Mouse (Mus musculus): ENCODE data around the gene Gpd1. TPM values are rescaled to one million over a fixed set of nuclear protein-coding genes. Genes with fewer than 3 reads are reported as not detected.

The Gpd1 gene
- total RNA-seq (2014; rRNA removed) (6.0 and 6.1 TPM in 2 replicates), polyA plus RNA-seq (2015; fragmentation: Nextera tagmentation; extraction: Ambion mirVana) (3.9 and 4.3 TPM in 2 replicates)

- Histone ChIP-seq H3K36me3 (ENCODE audit: insufficient read depth) (peaks cover 32% of the 10 kb centered on the region), H3K27ac (ENCODE audit: low read depth, low read length) (peak within 1 kb of the TSS; percentile 74), H3K9me3 (ENCODE audit: low read length) (no peaks in the 10 kb centered on the region), H3K4me3 (ENCODE audit: low read depth, low read length) (no peak within 1 kb of the TSS), H3K4me1 (ENCODE audit: insufficient read depth) (no peaks in the 10 kb centered on the region; the same call in 1 of the 2 replicates), H3K27me3 (ENCODE audit: insufficient read depth, low read length) (no peaks in the 10 kb centered on the region), H3K9ac (no peak within 1 kb of the TSS), H3K4me2 (ENCODE audit: low read depth) (no peak within 1 kb of the TSS)
- DNase-seq, result peak; percentile 51
- no peak for TF ChIP-seq CTCF (IDR thresholded peaks at IDR 0.05; ENCODE audit: low read depth)
- 52% methylated on average over 26 of the region's 26 CpGs for WGBS
- ATAC-seq, result 0 out of 2 replicates have a peak, but pooled peaks have one; percentile 10
These were observed at the start of gene Gpd1 for GRCm38 (mm10) chr15:99717386-99718334. Gene Gpd1 (plus strand): TSS chr15:99717515.

- peaks cover under 1% of the 10 kb centered on the region; the same call in 1 of the 2 replicates for H3K36me3 ChIP-seq (ENCODE audit: insufficient read depth)
- ATAC-seq, result no peak
- DNase-seq, result no peak
- peak; percentile 23 for TF ChIP-seq CTCF (IDR thresholded peaks at IDR 0.05; ENCODE audit: low read depth)
- no peak overlapping the region for H3K4me3 ChIP-seq (ENCODE audit: low read depth, low read length)
- H3K9me3 ChIP-seq (ENCODE audit: low read length), result no peaks in the 10 kb centered on the region
- WGBS, result 98% methylated on average over 2 of the region's 2 CpGs
- H3K4me2 ChIP-seq (ENCODE audit: low read depth), result no peak overlapping the region
- H3K27ac ChIP-seq (ENCODE audit: low read depth, low read length), result no peak overlapping the region
- no peak overlapping the region for H3K9ac ChIP-seq
- peaks cover 27% of the 10 kb centered on the region for H3K4me1 ChIP-seq (ENCODE audit: insufficient read depth)
- H3K27me3 ChIP-seq (ENCODE audit: insufficient read depth, low read length), result no peaks in the 10 kb centered on the region
These were observed 49.8 kb upstream of the Gpd1 start for GRCm38 (mm10) chr15:99667544-99667943.

DNA sequence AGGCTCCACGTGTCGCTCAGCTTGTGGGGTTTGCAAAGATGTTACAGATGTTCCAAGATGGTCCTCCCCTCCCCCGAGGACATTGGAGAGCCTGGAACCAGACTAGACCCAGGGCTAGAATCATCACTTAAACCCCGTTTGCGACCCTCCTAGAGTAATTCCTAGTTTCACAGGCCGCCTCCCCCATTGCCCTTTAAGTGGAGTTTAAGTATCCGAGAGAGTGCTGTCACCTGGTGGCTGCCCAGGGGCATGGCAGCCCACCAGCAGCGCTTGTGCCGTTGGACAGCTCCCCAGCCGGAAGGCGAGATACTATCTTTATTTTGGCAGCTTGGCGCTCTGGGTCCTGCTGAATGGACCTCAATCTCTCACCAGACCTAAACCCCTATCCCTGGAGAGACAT is 48.4 kb upstream of the Gpd1 start:
- Histone ChIP-seq H3K4me2 (ENCODE audit: low read depth) (peak overlapping the region; percentile 74), H3K9me3 (ENCODE audit: low read length) (no peaks in the 10 kb centered on the region), H3K27ac (ENCODE audit: low read depth, low read length) (peak overlapping the region; percentile 91; the same call in 1 of the 2 replicates), H3K36me3 (ENCODE audit: insufficient read depth) (peaks cover 7% of the 10 kb centered on the region; the same call in 1 of the 2 replicates), H3K9ac (no peak overlapping the region), H3K4me3 (ENCODE audit: low read depth, low read length) (no peak overlapping the region), H3K4me1 (ENCODE audit: insufficient read depth) (peaks cover 27% of the 10 kb centered on the region), H3K27me3 (ENCODE audit: insufficient read depth, low read length) (no peaks in the 10 kb centered on the region)
- no peak for ATAC-seq
- under 1% methylated on average over 12 of the region's 12 CpGs for WGBS
- peak; percentile 95 for TF ChIP-seq CTCF (IDR thresholded peaks at IDR 0.05; ENCODE audit: low read depth)
- DNase-seq, result peak; percentile 90

DNA sequence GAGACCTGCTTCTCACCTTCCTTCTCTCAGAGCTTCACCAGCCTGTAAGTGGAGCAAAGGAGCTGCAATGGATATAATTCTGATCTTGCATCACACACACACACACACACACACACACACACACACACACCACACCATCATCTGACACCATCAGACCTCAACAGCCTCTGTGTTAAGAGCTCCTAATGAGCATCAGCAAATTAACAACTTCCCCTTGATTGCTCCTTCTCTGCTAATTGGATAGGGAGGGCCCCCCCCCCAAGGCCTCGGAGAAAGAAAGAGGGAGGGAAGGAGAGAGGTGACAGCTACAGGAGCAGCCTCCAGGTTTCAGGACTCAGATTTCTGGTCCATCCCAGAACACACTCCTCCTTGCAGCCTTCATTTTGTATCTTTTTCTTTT is 47.9 kb upstream of the Gpd1 start:
- H3K9ac ChIP-seq, result peak overlapping the region; percentile 92
- no peak overlapping the region for H3K4me3 ChIP-seq (ENCODE audit: low read depth, low read length)
- peaks cover 27% of the 10 kb centered on the region for H3K4me1 ChIP-seq (ENCODE audit: insufficient read depth)
- no peak for DNase-seq
- no peak; the same call in 1 of the 2 replicates for ATAC-seq
- H3K4me2 ChIP-seq (ENCODE audit: low read depth), result peak overlapping the region; percentile 74
- peaks cover 8% of the 10 kb centered on the region; the same call in 1 of the 2 replicates for H3K36me3 ChIP-seq (ENCODE audit: insufficient read depth)
- H3K9me3 ChIP-seq (ENCODE audit: low read length), result no peaks in the 10 kb centered on the region
- no peaks in the 10 kb centered on the region for H3K27me3 ChIP-seq (ENCODE audit: insufficient read depth, low read length)
- 8% methylated on average over 1 of the region's 1 CpGs for WGBS
- TF ChIP-seq CTCF (IDR thresholded peaks at IDR 0.05; ENCODE audit: low read depth), result no peak
- peak overlapping the region; percentile 91; the same call in 1 of the 2 replicates for H3K27ac ChIP-seq (ENCODE audit: low read depth, low read length)

- WGBS, result 5% methylated on average over 61 of the region's 74 CpGs
- Histone ChIP-seq H3K36me3 (ENCODE audit: insufficient read depth) (peaks cover 8% of the 10 kb centered on the region; the same call in 1 of the 2 replicates), H3K27ac (ENCODE audit: low read depth, low read length) (peak within 1 kb of the TSS; percentile 91), H3K4me3 (ENCODE audit: low read depth, low read length) (peak within 1 kb of the TSS; percentile 86), H3K4me2 (ENCODE audit: low read depth) (peak within 1 kb of the TSS; percentile 74), H3K4me1 (ENCODE audit: insufficient read depth) (peaks cover 32% of the 10 kb centered on the region), H3K9ac (peak within 1 kb of the TSS; percentile 92), H3K9me3 (ENCODE audit: low read length) (no peaks in the 10 kb centered on the region), H3K27me3 (ENCODE audit: insufficient read depth, low read length) (no peaks in the 10 kb centered on the region)
- no peak; the same call in 1 of the 2 replicates for TF ChIP-seq CTCF (IDR thresholded peaks at IDR 0.05; ENCODE audit: low read depth)
- ATAC-seq, result peak; percentile 73
- DNase-seq, result peak; percentile 86
These were observed 47.0 kb upstream of the Gpd1 start, which contains the start of gene Asic1 for GRCm38 (mm10) chr15:99670154-99670821. Gene Asic1 (plus strand): TSS chr15:99670368.

DNA sequence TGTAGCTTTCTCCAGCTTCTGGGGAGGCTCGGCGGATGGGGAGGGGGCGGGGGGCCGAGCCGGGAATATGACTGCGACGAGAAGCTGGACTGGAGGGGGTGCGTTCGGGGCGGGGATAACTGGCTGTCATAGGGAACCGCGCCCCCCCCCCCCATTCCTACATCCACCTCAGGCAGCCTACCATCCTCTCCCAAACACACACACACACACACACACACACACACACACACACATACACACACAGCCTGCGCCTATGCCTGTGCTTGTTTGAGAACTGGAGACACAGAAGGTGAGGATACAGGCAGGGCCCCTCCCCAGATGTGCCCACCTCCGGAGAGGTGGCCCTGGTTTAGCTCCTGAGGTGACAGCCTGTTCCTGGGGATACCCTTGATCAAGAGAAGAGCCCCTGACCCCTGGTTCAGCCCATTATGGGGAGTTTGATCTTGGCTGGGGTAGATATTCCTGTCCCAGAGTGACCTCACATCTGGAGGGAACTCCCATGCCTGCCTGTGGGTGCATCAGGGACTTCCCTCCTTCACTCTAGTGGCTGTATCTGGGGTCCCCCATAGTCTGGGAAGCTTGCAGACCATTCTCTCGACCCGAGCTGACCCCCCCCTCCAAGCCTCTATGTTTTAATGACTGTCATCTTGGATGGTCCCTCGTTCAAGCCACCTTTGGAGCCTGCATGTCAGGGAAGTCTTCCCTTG is 46.2 kb upstream of the Gpd1 start:
- peak overlapping the region; percentile 86 for H3K4me3 ChIP-seq (ENCODE audit: low read depth, low read length)
- no peaks in the 10 kb centered on the region for H3K9me3 ChIP-seq (ENCODE audit: low read length)
- H3K27me3 ChIP-seq (ENCODE audit: insufficient read depth, low read length), result no peaks in the 10 kb centered on the region
- peaks cover 29% of the 10 kb centered on the region for H3K4me1 ChIP-seq (ENCODE audit: insufficient read depth)
- H3K27ac ChIP-seq (ENCODE audit: low read depth, low read length), result peak overlapping the region; percentile 91
- H3K9ac ChIP-seq, result peak overlapping the region; percentile 92
- peak overlapping the region; percentile 74 for H3K4me2 ChIP-seq (ENCODE audit: low read depth)
- ATAC-seq, result peak; percentile 56
- DNase-seq, result peak; percentile 70
- H3K36me3 ChIP-seq (ENCODE audit: insufficient read depth), result peaks cover 8% of the 10 kb centered on the region; the same call in 1 of the 2 replicates
- TF ChIP-seq CTCF (IDR thresholded peaks at IDR 0.05; ENCODE audit: low read depth), result no peak
- WGBS, result 19% methylated on average over 9 of the region's 17 CpGs
